Mouse (Mus musculus) 3134 (cell line): ENCODE data around the gene Ccdc38.
A peak's percentile ranks its signal among the peaks of the same experiment; 100 is the strongest.

Experiments used
- DNase-seq: peaks from one replicate; pipeline ENCODE4 v3.0.0-alpha.2; 2011; ENCODE audit warnings: low spot score; ENCODE audit not compliant: insufficient read length; ENCODE audit errors: extremely low read depth

Ccdc38 gene

DNA sequence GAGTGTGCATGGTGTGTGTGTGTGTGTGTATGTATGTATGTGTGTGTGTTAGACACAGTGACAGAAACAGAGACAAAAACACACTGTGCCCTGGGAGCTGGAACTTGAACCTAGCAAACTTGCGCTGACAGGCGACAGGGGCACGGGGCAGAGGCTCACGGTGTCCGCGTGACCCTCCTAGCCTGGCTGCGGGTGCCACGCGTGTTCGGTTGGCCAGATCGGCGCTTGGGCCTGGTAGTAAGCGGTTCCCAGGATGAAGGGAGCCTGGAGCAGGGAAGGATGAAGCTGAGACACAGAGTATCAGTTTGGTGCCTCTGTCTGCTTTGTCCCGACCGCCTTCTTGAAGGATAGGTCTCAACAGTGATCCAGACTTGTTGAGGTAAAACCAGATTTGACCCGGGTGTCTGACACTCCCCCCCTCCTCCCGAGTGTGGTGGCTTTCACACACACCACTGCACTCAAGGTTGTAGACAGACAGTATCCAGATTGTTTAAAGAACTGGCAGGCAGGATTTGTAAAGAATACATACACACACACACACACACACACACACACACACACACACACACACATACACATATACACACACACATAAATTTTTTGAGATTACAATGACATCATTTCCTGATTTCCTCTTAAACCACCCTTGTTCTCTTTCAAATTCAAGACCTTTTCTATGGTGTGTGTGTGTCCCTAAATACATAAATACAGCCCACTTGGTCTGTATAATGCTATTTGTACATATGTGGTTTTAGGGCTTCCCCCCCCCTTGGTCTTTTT is at the start of gene Ccdc38:
TSS of gene Ccdc38 (plus strand) at position 202 of the 780 bp plus-strand sequence.
- DNase-seq = no peak

DNA sequence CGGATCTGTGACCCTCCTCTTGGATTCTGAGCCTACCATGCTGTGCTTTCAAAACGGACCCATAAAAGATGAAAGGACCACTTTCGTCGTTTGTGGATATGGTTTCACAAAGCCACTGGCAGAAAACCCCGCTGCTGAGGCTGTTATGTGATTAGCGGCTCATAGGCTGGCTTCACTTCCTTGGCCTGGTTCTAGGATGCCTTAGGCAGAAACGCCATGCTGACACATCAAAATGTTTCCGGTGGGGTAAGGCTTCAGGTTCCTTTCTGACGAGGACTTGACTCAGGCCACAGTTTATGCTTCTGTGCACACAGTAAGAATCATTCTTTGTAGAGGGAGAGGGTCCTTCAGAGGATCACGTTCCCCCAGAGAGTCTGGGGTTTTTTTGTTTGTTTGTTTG is 39.6 kb upstream of the Ccdc38 start:
- no peak for DNase-seq

- no peak for DNase-seq
Measured at GRCm38 (mm10) chr10:93501346-93501745, 39.1 kb upstream of the Ccdc38 start.

GRCm38 (mm10) chr10:93508383-93508970 is 32.0 kb upstream of the Ccdc38 start:
- no peak for DNase-seq

DNA sequence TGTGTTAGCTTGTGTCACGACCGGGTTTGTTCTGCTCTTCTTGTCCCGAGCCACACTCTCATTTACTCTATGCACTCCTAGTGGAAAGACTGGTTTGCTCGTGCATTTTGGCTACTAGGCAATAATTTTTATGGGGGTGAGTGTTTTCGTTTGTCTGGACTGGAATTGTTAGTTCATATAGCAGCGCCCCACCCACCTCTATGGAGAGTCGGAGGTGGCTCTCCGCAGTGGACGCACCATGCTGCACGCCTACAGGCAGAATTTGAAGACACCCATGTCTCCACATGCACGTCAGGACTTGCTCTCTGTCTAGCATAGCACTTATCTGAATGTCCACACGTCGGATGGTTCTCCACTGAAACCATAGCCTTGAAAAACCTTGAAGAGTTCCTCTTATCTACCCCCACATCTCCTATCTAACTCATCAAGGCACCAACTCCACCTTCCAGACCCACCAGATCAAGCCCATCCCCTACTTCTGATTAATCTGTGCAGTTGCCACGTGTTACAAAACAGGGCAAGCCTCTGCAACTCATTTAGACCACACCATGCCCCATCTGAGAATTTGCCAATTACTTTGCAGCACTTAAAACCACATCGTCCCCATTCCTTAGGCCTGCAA is 30.8 kb upstream of the Ccdc38 start:
- DNase-seq = no peak

GRCm38 (mm10) chr10:93515419-93515818 is 25.0 kb upstream of the Ccdc38 start:
- no peak for DNase-seq

GRCm38 (mm10) chr10:93515927-93516326 is 24.5 kb upstream of the Ccdc38 start:
- no peak for DNase-seq

GRCm38 (mm10) chr10:93517754-93518153 is 22.7 kb upstream of the Ccdc38 start:
- no peak for DNase-seq

DNA sequence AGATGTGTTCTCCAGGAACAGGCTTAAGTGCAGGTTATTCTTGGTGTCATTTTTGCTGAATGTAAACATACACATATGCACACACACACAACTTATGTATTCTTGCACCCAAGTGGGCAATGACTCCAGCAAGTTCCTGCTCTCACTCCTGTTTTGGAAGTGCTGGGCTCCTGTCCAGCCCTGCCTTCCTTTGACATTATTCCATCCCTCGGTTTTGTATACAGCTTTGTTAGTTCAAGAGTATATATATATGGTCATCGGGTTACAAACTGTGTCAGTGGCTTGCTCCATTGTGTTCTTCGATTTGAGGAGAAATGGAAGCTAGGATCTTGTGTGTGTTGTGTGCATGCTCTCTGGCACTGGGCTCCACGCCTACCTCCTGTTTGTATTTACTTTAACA is 22.2 kb upstream of the Ccdc38 start:
- DNase-seq = no peak

- no peak for DNase-seq
Measured at GRCm38 (mm10) chr10:93518620-93519019, 21.8 kb upstream of the Ccdc38 start.

- DNase-seq = no peak
Measured at GRCm38 (mm10) chr10:93519159-93519558, 21.3 kb upstream of the Ccdc38 start.

DNA sequence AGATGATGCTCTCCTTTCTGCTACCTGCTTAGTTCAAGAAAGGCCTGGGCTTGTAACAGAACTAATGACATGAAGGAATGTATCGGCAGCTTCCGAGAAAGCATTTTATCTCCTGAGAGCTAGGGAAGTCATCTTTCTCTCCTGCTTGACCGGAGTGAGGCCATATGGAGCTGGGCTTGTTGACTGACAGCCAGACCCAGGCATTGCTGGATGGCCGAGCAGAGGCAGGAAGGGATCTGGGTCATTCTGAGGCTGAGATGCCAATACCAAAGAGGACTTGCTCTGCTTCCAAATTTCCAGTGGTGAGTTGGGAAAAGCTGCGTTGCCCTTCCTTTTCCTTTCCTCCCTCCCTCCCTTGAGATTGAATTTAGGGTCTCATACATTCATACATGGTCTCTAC is 20.7 kb upstream of the Ccdc38 start:
- DNase-seq = no peak

- peak; percentile 53 for DNase-seq
Measured at GRCm38 (mm10) chr10:93520994-93521393, 19.4 kb upstream of the Ccdc38 start.

DNA sequence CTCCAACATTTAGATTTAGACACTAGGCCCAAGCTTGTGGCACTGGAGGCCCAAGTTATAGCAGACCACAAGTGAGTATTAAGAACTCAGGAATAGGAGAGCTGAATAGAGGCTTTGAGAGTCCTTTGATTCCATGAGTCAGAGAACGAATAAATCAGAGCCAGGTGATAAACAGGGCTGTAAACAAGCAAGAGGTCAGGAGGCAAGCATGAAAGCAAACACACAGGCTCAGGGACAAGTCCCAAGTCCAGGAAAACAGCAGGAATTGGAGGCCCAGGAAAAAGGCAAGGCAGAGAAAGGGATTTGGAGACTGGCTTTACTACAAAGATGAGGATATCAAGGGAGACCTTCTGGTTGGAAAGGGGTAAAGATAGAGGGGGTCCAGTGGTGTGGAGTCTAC is 15.1 kb upstream of the Ccdc38 start:
- DNase-seq = no peak

DNA sequence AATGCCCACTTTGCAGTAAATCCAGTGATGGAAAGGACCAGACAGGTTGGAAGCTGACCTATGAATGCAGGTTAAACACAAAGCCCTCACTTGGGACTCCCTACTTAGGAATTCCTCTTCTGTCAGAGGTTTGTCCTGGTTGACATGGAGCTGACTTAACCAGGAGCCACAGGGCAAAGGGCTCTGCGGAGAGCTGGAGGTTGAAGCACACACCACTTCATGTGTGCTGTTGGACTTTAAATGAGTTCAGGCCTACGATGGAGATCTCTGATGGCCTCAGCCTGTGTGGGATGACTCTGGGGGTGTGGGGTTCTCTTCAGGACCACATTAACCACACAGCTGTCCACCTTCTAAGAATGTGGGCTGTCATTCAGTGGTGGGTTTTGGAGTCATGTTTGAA is 2.1 kb upstream of the Ccdc38 start:
- DNase-seq = no peak

GRCm38 (mm10) chr10:93538818-93539217 is 1.6 kb upstream of the Ccdc38 start:
- no peak for DNase-seq

DNA sequence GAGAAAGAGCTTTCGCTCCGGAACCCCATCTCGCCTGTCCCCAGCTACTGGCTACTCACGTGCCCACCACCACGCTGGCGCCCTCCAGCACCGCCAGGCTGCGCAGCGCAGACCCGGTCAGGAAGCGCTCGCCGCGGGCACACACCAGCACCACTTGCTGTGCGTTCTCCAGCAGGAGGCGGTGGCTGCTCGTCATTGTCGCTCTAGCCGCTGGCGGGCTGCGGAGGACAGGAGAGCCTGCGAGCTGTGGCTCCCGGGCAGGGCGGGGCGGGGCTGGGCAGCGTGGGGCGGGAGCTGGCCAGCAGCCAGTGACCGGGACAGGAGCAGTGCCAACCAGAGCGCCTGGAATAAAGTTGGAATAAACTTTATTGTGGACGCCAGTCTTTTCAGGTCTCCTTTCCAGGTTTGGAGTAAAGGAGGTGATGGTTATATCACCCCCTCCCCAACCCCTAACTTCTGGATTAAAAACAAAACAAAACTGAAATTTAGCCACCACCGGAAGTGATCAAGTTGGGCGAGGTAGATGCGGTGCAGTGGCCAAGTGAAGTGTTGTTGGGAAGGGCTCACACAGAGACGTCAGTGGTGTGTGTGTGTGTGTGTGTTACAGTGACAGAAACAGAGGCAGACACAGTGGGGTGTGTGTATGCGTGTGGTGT is 529 bp upstream of the Ccdc38 start, which contains the start of gene Amdhd1:
TSS of gene Amdhd1 (minus strand) at position 259 of the 656 bp plus-strand sequence.
- peak; percentile 93 for DNase-seq

GRCm38 (mm10) chr10:93541585-93541984 is 1.2 kb downstream of the Ccdc38 start:
- no peak for DNase-seq

GRCm38 (mm10) chr10:93542356-93542755 is 1.9 kb downstream of the Ccdc38 start:
- DNase-seq = no peak

DNA sequence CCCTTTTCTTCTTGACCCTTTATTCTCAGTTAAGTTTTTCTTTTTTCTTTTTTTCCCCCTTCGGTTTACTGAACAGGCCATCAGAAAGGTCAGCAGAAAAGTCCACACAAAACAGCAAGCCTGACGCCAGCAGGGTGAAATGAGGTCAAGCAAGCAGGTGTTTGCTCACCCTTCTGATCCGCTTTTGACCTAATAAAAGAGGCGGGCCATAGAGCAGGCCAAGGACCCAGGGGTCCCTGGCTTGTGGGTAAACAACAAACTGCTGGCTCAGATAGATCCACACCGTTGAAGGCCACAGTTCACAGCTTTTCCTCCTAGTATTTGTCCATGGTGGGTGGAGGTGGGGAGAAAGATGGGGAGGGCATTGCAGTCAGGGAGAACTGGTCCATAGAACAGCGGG is 2.7 kb downstream of the Ccdc38 start:
- DNase-seq = no peak

DNA sequence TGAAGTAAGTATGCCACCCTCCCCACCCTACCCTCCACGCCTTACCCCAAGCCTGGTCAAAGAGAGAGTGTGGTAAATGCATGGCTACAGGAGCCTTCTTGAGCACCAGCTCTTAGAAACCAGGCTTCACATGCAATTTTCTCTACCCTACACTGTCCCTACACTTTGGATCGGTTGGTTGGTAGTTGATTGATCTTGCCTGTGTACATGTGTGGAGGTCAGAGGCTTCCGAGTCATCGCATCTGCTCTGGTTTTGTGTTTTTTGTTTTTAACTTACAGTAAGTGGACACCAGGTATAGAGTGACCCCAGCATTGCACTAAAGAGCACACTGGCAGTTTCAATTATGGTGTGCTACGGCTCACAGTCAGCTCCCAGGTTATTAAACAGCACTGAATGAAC is 3.7 kb downstream of the Ccdc38 start:
- no peak for DNase-seq
